Mouse (Mus musculus): ENCODE data around the gene Crk.
"Not testable (repeated sequence)": the region's sequence is repeated elsewhere in the genome, so short reads cannot be mapped to it uniquely, and the experiment has no call there.

- not testable (repeated sequence) for TF ChIP-seq POLR2A (IDR thresholded peaks at IDR 0.05; ENCODE audit: low read depth, low read length); CTCF (IDR thresholded peaks at IDR 0.05; ENCODE audit: extremely low read depth, insufficient read depth, insufficient read length, insufficient replicate concordance)
Measured at GRCm38 (mm10) chr11:75727659-75728058, 48.6 kb downstream of the Crk start.

Measured in spleen, adult 2 months (tissue).